Mouse (Mus musculus): ENCODE results near the gene Nudt1.
"Not testable (repeated sequence)": the region's sequence is repeated elsewhere in the genome, so short reads cannot be mapped to it uniquely, and the experiment has no call there.

Nudt1 gene

DNA sequence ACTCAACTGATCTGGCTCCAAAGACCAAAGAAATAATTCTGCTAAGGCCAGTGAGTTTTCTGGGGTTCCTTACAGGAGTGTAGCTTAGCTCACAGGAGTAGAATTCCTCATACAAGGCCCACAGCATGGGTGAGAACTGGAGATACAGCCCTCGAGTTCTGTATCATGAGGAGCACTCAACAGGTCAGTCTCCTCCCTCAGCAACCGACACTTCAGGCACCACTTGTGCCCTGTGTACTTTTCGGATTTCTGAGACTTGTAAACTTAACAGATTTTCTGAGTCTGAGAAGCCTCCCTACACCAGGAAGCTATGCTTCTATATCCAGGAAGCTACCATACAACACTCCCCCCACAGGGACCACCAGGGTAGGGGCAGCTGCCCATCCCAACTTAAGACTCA is 18.4 kb downstream of the Nudt1 start:
- no peak for DNase-seq (ENCODE audit: extremely low read depth, low read depth)

DNA sequence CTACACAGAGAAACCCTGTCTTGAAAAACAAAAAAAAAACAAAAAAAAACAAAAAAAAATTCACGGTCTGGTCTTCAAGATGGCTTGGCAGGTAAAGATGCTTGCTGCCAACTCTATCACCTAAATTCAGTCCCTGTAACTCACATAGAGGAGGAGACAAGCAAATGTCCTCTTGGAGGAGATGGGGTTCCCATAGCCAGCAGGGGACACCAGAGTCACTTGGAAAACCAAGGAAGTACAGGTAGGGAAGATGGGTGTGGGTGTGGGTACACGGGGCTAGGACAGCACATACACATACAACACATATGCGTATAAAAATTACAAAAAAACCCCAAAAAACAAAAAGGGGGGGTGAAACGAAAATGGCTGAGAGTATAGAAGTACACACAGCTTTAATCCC is 21.4 kb downstream of the Nudt1 start:
- no peak for DNase-seq (ENCODE audit: extremely low read depth, low read depth)

DNA sequence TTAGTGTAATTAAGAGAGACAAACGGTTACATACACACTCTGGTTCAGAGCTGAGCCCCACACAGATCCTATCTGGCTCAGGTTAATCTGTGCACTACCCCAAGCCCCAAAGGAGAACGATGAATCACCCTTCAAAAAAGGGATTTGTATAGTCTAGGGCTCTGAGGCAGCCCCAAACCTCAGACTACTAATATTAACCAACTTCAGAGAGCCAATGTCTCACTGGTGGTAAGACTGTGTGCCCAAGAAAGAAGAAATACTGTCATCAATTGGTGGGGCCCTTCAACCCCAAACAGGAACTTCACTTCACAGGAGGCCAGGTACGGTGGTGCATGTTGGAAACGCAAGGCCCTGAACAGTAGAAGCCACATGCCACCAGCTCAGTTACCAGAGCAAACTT is 23.8 kb downstream of the Nudt1 start:
- no peak for DNase-seq (ENCODE audit: extremely low read depth, low read depth)

DNA sequence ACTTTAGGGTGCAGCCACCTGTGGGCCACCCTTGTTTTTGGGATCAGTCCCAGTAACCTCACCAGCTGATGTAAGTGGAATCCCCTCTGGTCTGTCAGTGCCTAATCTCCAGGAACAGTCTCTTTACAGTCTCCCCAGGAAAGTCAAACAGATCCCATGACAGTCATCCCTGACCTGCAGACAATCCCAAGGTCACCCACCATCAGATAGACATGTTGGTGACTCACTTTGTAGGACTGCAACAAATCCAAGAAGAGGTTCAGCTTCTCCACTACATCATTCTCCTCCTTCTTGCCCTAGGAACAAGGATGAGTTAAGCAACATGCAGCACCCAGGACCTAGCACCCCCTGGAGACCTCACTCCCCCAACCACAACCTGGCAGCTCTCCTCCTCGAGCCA is 24.6 kb downstream of the Nudt1 start:
- DNase-seq (ENCODE audit: extremely low read depth, low read depth), result no peak

- DNase-seq (ENCODE audit: extremely low read depth, low read depth), result no peak
Measured at GRCm38 (mm10) chr5:140349882-140350281, 28.4 kb downstream of the Nudt1 start.

DNA sequence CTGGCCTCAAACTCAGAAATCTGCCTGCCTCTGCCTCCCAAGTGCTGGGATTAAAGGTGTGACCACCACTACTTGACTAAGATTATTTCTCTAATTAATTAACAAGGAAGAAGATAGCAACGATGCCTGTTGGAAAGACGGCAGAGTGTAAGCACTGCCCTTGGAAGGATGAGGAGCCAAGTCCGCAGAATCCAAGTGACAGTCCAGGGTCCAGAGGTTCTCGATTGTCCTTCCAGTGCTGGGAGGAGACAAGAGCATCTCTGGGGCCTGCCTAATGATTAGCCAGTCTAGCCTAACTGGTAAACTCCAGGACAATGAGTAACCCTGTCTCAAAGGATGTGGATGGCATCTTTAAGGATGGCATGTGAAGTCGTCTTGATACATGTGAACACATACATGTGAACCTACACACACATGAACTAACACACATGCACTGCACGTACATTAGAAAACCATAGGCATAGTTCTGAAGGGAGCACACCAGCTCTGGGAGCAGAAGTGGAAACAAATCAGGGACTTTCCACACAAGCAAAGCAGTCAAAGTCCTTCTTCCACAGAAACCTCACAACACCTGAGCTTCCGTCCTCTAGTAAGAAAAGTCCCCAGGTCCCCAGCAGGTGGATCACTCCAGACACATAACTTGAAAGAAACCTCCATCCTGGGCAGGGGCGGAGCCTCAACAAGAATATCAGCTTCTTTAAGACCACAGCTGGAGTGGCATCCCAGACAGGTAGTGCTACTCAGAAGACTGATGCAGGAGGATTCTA is 29.5 kb downstream of the Nudt1 start:
- DNase-seq (ENCODE audit: extremely low read depth, low read depth), result no peak

DNA sequence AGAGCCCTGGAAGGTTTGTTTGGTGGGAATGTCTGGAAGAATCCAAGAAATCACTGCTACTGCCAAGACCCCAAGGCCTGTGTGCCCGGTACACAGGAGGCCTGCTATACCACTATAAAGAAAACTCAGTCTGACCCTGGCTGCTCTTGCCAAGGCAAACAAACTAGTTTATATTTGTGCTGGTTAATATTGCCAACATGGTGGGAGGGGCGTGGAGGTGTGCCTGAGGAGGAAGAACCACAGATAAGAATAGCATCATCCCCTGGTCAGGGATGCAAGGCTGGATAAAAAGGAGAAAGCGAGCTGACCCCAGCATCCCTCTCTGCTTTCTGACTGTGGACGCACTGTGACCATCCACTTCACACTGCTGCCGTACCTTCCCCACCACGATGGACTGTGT is 30.9 kb downstream of the Nudt1 start:
- DNase-seq (ENCODE audit: extremely low read depth, low read depth), result no peak

DNA sequence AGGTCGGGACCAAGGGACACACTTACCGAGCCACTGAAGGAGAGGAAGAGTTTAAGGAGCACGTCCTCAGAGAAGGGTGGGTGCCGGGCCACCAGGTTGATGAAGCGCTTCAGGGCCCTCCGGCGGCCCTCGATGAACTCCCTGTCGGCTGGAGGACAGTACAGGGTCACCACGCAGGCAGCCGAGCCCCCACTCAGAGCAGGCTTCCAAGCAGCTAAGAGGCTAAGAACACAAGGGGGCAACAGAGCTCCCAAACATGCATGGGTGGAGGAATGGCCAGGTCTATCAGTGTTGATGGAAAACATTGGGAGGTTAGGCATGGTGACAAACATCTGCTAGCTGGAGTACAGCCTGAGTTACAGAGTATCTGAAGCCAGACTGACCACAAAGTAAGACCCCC is 34.5 kb downstream of the Nudt1 start:
- no peak for DNase-seq (ENCODE audit: extremely low read depth, low read depth)

DNA sequence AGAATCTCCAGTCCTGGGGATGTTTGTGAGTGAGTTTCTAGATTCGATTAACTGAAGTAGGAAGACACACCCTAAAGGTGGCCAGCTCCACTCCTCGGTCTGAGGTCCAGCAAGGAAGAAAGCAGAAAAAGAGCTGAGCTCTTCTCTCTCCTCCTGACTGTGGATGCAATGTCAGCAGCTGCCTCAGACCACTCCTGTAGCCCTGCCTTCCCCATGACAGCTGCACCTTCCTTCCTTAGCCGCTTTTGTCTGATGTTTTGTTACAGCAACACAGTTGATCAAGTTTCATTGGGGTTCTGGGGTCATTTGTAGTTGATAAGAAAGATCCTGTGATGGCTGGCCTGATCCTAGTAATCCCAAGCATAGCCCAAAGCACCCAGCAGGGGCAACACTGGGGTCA is 36.0 kb downstream of the Nudt1 start:
- DNase-seq (ENCODE audit: extremely low read depth, low read depth), result no peak

GRCm38 (mm10) chr5:140359930-140360674 is 38.6 kb downstream of the Nudt1 start:
- no peak for DNase-seq (ENCODE audit: extremely low read depth, low read depth)

DNA sequence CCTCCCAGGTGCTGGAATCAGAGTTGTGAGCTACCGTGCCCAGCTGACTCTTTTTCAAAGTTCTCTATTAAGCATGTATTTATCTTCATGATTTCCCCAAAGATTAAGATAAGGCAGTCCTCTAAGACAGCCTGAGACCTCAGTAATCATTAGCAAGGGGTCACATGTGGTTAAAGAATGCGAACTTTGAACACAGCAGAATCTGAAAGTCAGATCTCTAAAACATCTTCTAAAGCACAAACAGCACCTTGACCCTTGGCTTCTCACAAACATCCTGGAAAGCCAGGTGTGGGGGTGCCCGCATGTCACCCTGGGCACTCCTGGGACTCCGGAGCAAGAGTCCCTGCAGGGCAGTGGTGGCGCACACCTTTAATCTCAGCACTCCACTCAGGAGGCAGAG is 43.0 kb downstream of the Nudt1 start:
- no peak for DNase-seq (ENCODE audit: extremely low read depth, low read depth)

DNA sequence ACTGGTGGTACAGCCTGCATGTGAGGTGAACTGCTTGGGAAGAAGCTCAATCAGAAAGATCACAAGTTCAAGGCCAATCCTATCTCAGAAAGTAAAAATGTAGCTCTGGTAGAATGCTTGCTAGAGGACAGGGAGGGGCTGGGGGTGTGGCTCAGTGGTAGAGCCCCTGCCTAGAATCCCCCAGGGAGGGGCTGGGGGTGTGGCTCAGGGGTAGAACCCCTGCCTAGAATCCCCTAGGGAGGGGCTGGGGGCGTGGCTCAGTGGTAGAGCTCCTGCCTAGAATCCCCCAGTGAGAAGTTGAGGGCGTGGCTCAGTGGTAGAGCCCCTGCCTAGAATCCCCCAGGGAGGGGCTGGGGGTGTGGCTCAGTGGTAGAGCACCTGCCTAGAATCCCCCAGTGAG is 46.7 kb downstream of the Nudt1 start:
- not testable (repeated sequence) for DNase-seq (ENCODE audit: extremely low read depth, low read depth)

GRCm38 (mm10) chr5:140368926-140369325 is 47.5 kb downstream of the Nudt1 start:
- no peak for DNase-seq (ENCODE audit: extremely low read depth, low read depth)

DNA sequence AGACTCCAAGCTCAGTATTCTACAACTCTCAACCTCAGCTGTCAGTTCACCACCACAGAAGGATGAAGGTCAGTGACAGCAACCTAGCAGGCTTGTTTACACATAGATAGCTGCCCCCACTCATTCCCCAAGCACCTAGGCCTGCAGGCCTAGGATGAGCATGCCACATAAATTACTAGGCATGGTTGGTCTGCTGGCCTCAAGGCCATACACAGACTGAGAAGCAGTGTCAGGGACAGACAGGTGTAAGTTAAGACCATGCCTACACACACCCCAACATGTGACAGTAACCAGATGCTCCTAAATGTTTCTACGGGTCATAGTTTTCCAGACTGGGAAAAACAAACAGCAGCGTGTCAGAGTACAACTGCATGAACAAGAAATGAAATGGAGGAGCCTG is 48.0 kb downstream of the Nudt1 start:
- DNase-seq (ENCODE audit: extremely low read depth, low read depth), result no peak

GRCm38 (mm10) chr5:140370446-140371254 is 49.2 kb downstream of the Nudt1 start:
- DNase-seq (ENCODE audit: extremely low read depth, low read depth), result no peak

- DNase-seq (ENCODE audit: extremely low read depth, low read depth), result no peak
Measured at GRCm38 (mm10) chr5:140371671-140372070, 50.2 kb downstream of the Nudt1 start.

- no peak for DNase-seq (ENCODE audit: extremely low read depth, low read depth)
Measured at GRCm38 (mm10) chr5:140373711-140374110, 52.3 kb downstream of the Nudt1 start.

GRCm38 (mm10) chr5:140374226-140374625 is 52.8 kb downstream of the Nudt1 start:
- no peak for DNase-seq (ENCODE audit: extremely low read depth, low read depth)

- no peak for DNase-seq (ENCODE audit: extremely low read depth, low read depth)
Measured at GRCm38 (mm10) chr5:140375249-140375829, 53.9 kb downstream of the Nudt1 start.

DNA sequence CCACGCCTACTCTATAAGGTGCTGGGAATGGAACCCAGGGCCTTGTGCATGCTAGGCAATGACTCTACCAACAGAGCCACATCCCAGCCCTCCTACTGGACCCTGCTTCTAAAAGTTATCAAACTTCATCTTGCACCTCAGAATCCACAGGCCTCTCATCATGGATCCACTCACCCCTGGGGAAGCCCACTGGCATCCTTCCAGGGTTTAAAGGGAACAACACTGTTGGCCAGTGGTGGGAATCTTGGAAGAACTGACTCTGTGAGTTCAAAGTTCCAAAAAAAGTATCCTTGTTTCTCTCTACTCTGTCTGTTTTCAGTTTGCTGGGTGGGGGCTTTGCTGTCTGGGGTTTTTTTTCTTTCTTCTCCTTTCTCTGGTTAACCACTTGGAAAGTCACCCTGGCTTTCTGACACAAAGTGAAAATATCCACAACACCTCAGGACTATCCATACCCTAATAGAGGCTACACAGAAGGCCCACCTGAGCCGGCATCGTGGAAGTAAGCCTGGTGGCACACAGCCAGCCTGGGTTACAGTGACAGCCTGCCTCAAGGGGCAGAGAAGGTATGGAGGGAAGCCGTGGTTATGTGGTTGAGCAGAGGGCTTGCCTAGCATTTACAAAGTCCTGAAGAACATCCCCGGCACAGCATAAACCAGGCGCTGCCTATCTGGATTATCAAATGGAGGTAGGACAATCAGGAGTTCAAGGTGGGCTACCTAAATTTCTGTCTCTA is 56.8 kb downstream of the Nudt1 start:
- DNase-seq (ENCODE audit: extremely low read depth, low read depth), result no peak

DNA sequence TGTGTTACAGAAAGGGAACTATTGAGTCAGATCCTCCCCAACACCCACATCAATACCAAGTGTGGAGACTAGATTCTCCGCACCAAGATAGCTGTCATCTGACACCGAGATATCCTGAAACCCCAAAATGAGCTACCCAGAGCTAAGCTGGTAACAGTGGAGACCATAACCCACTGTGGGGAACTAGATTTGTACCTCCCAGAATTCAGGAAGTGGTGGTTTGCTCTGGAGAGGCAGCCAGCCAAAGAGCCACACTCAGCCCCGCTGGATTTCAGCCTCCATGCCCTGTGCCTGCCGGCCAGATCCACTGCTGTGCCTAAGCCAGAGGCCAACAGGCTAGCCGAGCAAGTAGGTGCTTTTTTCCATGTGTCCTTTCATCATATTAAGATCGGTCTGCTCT is 57.8 kb downstream of the Nudt1 start:
- peak; percentile 92 for DNase-seq (ENCODE audit: extremely low read depth, low read depth)

All from MEL-GATA-1-ER (cell line).